Mouse (Mus musculus) CH12F3 (cell line): ENCODE data around the gene Stxbp6.
"Not testable (repeated sequence)": the region's sequence is repeated elsewhere in the genome, so short reads cannot be mapped to it uniquely, and the experiment has no call there.

Experiments used
- in situ Hi-C: fragments of 300-500 bp; cut with MboI; formaldehyde crosslinking; loops from 2 replicates; pipeline ENCODE4 v1.14.3; 2020; ENCODE audit warnings: low sequenced_read_pairs

Stxbp6 gene

GRCm38 (mm10) chr12:45074611-45075342 is at the start of gene Stxbp6:
Stxbp6 (minus strand) TSS chr12:45074709.
- in situ Hi-C loops: no loop called here

- in situ Hi-C loops: not testable (repeated sequence)
These were observed 28.4 kb upstream of the Stxbp6 start for GRCm38 (mm10) chr12:45102954-45103353.

- in situ Hi-C loops: no loop called here
These were observed 19.2 kb upstream of the Stxbp6 start for GRCm38 (mm10) chr12:45093732-45094131.

- in situ Hi-C loops: no loop called here
These were observed 17.9 kb upstream of the Stxbp6 start for GRCm38 (mm10) chr12:45092444-45092843.

GRCm38 (mm10) chr12:45083145-45083475 is 8.6 kb upstream of the Stxbp6 start:
- in situ Hi-C loops: no loop called here

- in situ Hi-C loops: no loop called here
These were observed 8.1 kb upstream of the Stxbp6 start for GRCm38 (mm10) chr12:45082379-45083144.

- in situ Hi-C loops: no loop called here
These were observed 7.1 kb upstream of the Stxbp6 start for GRCm38 (mm10) chr12:45081617-45082016.

GRCm38 (mm10) chr12:45080753-45081122 is 6.2 kb upstream of the Stxbp6 start:
- in situ Hi-C loops: no loop called here

GRCm38 (mm10) chr12:45080036-45080752 is 5.7 kb upstream of the Stxbp6 start:
- in situ Hi-C loops: no loop called here

GRCm38 (mm10) chr12:45075631-45076030 is 1.1 kb upstream of the Stxbp6 start:
- in situ Hi-C loops: no loop called here

GRCm38 (mm10) chr12:45074042-45074601 is 387 bp downstream of the Stxbp6 start:
- in situ Hi-C loops: no loop called here

- in situ Hi-C loops: no loop called here
These were observed 1.0 kb downstream of the Stxbp6 start for GRCm38 (mm10) chr12:45073331-45074041.

GRCm38 (mm10) chr12:45072185-45072584 is 2.3 kb downstream of the Stxbp6 start:
- in situ Hi-C loops: no loop called here

GRCm38 (mm10) chr12:45070186-45070585 is 4.3 kb downstream of the Stxbp6 start:
- in situ Hi-C loops: no loop called here

GRCm38 (mm10) chr12:45068145-45068754 is 6.3 kb downstream of the Stxbp6 start:
- in situ Hi-C loops: no loop called here

- in situ Hi-C loops: no loop called here
These were observed 6.8 kb downstream of the Stxbp6 start for GRCm38 (mm10) chr12:45067686-45068085.

- in situ Hi-C loops: no loop called here
These were observed 7.3 kb downstream of the Stxbp6 start for GRCm38 (mm10) chr12:45067047-45067685.

GRCm38 (mm10) chr12:45063606-45064005 is 10.9 kb downstream of the Stxbp6 start:
- in situ Hi-C loops: no loop called here

GRCm38 (mm10) chr12:45061336-45061735 is 13.2 kb downstream of the Stxbp6 start:
- in situ Hi-C loops: no loop called here

- in situ Hi-C loops: no loop called here
These were observed 13.7 kb downstream of the Stxbp6 start for GRCm38 (mm10) chr12:45060804-45061203.
